Mouse (Mus musculus) left cerebral cortex, adult 11 months (tissue): ENCODE results near the gene Ptpn7.
"Not testable (repeated sequence)": the region's sequence is repeated elsewhere in the genome, so short reads cannot be mapped to it uniquely, and the experiment has no call there.

Source experiments
- DNase-seq: peaks from one replicate; pipeline ENCODE4 v3.0.0; 2022; ENCODE audit warnings: low spot score

Ptpn7 gene

GRCm38 (mm10) chr1:135186427-135186826, 53.9 kb downstream of the Ptpn7 start:
- DNase-seq, result no peak

DNA sequence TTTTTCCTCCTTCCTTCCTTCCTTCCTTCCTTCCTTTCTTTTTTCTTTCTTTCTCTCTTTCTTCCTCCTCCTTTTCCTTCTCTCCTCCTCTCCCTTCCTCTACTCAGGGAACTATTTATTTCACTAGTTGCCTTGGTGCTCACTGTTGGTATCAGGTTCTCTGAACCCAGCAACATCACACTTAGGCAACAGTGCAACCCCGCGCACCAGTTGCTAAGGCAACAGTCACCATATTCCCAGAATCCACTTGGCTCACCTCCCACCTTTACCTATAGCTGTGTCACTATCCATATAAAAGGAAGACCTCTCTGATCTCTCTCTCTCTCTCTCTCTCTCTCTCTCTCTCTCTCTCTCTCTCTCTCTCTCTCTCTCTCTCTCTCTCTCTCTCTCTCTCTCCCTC, 54.5 kb downstream of the Ptpn7 start:
- not testable (repeated sequence) for DNase-seq

GRCm38 (mm10) chr1:135188197-135188596, 55.7 kb downstream of the Ptpn7 start:
- DNase-seq, result no peak

DNA sequence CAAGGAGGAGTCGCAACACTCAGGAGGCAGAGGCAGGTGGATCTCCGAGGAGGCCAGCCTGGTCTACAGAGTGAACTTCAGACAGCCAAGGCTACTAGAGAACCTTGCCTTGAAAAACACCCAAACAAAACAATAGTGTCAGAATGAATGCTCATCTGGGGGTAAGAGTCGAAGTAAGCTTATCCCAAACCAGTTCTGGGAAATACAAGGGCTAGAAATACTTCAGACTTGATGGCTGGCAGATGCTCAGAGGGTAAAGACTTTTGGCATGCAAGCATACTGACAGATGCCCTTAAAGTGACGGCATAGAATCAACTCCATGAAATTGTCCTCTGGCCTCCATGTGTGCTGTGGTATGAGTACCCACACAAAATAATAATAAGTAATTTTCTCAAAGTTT, 56.7 kb downstream of the Ptpn7 start:
- DNase-seq, result no peak

DNA sequence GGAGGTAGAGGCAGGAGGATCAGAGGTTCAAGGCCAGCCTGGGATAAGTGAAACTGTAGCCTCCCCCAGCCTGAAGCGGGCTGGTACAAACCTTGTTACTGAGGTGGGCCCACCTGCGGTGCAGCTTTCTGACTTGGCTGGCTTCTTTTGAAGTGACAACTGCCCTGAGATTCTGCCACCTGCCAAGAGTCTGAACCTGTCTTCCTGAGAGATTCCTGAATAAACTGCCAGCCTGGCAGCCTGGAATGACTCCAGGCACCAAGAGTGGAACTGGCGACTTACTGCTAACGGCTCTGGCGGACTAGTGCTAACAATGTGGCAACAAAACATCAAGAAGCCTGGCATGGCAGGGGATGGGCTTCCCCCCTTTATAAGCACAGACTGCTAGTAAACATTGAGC, 61.8 kb downstream of the Ptpn7 start:
- DNase-seq, result not testable (repeated sequence)
